Mouse (Mus musculus) left cerebral cortex, adult 18-20 months (tissue): Measurements from ENCODE around the gene Atp8a2. TPM values are rescaled to one million over a fixed set of nuclear protein-coding genes. Genes with fewer than 3 reads are reported as not detected.
"Not testable (repeated sequence)": the region's sequence is repeated elsewhere in the genome, so short reads cannot be mapped to it uniquely, and the experiment has no call there.

Experiments used
- DNase-seq, 2 experiments: peaks; one replicate each; pipeline ENCODE4 v3.0.0; 2021 to 2022; ENCODE audit warnings: low spot score in 2 of 2, mixed read lengths in 1 of 2
- microRNA-seq, 2 experiments: library from miRNA; unstranded; fragments of <30 nt; microRNA quantifications; one replicate each; pipeline ENCODE4 v1.2.0; 2021
- total RNA-seq, 2 experiments: library from RNA; stranded (reverse); gene quantifications; 2 replicates each; pipeline ENCODE4 v1.2.3; 2021

Atp8a2 gene
- total RNA-seq, 2 experiments from 2014 or later: 63.7 to 65.5 TPM

DNA sequence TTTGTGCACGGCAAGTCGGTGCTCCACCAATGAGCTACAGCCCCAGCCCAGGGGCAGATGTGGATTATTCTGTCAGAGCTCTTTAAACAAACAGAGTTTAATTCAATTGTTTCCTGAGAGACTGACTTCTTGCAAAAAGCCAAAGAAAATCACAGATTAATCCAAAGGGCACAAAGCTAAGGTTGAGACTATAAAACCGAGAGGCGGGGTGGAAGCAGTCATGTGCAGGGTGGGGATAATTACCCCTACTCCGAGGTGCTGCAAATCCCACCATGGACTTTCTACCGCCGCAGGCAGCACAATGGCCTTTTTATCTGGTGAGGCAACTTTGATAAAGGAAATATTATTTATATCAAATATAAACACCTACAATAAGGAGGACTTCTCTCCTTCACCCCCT is 580.2 kb downstream of the Atp8a2 start:
- no peak for DNase-seq

DNA sequence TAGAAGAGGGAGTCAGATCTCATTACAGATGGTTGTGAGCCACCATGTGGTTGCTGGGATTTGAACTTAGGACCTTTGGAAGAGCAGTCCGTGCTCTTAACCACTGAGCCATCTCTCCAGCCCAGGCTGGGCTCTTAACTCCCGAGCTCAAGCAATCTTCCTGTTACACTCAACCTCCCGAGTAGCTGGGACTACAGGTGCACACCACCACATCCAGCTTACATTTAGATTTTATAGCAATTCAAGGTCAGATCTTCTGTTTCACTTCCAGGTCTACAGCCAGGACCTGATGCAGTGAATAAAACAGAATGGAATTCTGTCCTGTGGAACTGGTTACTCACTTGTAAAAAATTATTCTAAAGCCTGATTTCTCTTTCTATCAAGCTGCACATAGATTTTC is 582.8 kb downstream of the Atp8a2 start:
- DNase-seq: not testable (repeated sequence)

DNA sequence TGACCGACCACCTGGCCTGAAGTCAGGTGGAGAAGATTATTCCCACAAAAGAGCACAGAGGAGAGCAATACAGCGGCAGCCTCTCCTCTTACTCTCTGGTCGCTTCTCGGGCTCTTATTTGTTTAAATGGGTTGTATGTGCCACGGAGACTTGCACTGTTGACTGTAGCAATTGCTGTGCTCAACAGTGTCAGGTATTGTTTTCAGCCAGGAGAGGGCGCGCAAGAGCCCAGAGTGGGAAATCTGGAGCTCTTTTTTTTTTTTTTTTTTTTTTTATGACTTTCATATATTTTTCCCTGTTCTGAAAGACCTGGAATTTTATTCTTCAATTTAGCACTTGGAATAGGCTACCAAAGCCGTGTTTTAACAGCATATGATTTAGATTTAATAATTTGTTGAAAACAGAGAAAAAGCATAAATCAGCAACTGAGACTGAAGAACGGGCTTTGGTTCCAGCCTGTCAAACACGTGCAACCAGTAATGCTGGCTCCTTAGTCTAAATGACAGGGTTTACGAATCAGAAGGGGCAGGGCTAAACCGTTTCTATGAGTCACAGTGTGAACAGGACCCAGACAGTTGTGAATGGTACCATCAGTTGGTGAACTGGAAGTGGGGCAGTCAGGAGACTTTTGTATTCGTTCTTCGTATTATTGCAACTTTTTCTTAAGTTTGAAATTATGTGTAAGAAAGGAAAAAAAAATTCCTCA is 583.9 kb downstream of the Atp8a2 start:
- DNase-seq: peak; percentile 48 to 66

DNA sequence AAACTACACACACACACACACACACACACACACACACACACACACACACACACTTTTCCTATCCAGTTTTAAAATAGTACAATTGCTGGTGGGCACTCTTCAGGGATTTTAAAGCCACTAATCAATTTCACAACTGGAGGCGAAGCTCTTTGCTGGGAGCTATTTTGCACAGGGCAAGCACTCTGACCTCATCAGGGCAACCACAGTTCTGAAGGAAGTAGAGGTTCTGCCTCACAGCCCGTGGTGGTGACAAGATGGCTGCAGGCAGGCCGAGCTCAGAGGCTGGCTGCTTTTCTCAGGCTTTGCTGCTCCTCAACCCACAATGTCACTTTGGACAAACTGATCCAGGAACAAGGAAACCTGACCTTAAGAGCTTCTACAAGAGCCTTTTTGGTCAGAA is 590.0 kb downstream of the Atp8a2 start:
- no peak for DNase-seq

DNA sequence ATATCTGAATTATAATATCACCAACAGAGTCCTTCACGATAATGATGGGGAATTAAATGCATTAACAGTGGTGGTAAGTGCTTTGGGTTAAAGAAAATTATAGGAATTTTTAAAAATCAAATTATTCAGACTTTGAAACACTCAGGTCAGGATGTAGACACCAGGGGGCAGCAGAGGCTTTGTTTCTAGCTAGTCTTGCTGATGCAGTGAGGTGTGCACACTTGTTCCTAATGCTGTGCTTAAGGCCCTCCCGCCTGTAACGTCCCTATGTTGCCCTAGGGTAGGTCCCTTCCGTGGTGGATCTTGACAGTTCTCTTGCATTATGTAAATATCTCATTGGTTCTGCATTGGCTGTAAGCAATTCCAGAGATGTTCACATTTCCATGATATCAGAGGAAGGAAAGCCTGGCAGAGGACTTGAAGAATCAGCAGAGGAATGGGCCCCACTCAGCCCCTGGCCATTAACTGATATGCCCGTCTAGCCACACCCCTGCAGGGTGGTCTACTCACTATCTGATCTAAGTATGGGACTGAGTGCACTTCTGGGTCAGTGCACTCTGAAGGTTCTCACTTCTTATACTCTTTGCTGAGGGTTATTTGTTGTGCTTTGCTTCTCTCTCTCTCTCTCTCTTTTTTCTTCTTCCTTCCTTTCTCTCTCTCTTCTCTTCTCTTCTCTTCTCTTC is 591.2 kb downstream of the Atp8a2 start:
- DNase-seq: peak; percentile 70 to 83

DNA sequence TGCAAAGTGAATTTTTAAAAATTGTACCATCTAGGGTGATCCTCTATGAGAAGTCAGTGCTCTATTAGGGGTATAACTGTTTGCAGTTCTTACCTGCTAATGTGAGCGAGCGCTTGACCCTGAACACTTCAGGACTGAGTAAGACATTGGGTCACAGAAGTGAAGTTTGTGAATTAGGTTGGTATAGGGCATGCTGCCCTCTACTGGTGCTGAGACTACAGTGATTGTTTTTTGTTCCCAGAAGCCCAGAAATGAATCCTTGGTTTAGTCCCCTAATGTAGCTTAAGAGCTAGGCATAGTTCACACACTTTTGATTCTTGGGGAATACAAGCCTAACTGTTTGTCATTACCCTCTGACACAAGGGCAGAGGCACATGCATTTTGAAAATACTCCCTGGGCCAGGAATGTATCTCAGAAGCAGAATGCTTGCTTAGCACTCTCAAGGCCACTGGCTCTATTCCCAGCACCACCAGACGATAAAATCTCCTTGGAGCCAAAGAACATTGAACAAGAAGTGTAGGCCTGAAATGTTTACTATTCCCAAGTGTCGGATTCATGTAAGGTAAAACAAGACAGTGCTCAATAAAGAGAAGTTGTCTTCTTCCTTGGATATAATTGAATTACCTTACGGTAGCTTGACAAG is 592.9 kb downstream of the Atp8a2 start:
- peak; percentile 30 to 39 for DNase-seq

DNA sequence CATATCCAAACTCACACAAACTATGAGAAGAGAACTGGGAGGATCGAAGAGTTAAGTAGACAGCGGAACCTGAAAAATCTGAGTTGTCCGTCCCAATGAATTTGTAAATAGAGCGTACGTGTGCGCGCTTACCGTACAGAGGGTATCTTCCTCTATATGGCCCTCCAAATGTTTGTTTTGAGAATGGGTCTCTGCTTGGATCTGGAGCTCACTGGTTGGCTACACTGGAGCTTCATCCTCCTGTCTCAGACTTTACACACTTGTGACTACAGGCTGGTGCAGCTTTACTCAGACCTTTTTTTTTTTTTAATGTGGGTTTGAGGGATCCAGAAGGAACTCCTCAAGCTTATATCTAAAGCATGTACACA is 598.7 kb downstream of the Atp8a2 start:
- no peak for DNase-seq

DNA sequence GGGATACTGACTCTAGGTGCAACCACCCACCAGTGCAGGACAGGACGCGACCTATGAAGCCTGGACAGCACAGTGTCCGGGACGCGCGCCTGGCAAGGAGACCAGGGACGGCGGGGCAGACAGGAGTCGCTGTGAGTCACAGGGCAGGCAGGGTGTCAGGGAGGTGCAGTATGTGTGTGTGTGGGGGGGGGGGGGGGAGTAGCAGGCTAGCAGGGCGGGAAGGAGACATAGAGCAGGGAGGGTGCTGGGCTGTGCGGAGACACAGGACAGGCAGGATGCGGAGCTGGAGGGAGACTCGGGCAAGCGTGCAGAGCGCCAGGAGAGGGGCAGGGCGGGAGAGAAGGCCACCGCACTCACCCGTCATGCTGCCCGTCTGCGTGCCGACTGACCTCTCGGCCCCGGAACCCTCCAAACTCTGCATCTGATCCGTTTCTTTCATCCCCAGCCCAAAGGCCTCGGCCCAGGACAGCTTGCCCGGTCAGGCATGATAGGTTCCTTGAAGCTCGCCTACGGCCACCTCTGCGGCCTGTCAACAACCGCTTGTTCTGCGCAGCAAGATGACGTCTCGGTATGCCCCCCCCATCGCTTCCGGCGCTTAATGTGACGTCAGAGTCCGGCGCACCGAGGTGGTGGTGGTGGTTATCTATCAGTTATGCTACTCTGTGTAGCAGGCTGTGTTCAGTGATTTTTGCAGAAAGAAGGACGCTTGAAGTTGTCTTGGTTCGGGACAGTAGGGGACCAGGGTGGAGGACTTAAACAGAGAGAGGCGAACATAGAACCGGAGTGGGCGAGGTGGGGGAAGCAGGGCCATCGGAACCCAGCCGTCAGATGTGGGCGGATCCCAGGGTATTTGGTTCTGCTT is 599.4 kb downstream of the Atp8a2 start, which contains the start of gene Cdadc1:
Gene Cdadc1, minus strand, starts transcription at position 562 of the 862 bp plus-strand sequence.
- DNase-seq: peak; percentile 97 to 98

DNA sequence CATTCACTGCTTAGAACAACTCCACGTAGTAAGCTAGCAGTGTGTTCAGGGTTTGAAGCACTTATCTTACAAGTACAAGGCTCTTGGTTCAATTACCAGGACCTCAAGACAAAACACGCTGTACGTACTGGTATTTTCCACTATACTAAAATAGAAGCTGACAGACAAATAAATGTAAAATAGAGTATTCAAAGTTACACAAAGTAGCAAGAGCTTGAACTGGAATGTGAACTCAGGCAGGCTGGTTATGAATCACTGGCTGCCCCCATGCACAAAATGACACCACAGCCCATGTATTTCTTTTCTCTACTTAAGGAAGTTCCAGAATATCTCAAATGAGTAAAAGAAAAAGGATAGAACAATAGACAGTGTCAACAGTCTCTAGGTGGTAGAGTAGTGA is 602.0 kb downstream of the Atp8a2 start:
- DNase-seq: no peak

DNA sequence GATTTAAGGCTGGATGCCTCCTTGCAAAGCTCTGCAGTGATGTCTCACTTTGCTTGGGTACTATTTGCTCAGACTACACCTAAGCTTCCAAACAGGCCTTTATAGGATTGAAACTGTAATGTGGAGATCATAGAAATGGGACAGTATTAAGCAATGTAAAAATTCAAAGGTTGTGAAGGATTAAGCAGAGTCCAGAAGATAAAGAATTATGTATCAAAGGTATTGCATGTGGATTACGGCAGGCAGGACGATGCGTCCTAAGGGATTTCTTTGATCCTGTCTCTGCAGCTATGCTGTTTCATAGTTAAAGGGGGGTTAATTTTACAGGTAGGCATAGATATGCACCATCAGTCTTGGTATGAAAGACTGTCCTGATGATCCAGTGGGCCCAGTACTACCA is 604.4 kb downstream of the Atp8a2 start:
- DNase-seq: no peak

DNA sequence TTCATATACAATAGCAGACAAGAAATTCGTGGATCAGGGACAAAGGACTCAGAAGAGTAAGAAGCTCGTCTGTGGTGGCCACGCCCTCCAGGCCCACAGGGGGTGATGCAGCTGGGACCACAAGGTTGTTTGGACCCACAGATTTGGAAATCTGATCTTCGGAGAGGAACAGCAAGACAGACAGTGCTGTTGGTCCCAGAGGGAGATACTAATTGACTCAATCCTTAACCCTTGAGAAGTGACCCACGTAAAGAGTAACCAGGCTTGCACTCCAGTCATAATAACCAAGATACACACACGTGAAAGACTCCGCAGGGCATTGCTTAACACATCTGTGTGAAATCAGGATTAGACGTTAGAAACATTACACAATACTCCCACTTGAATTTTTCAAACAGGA is 605.1 kb downstream of the Atp8a2 start:
- no peak for DNase-seq

DNA sequence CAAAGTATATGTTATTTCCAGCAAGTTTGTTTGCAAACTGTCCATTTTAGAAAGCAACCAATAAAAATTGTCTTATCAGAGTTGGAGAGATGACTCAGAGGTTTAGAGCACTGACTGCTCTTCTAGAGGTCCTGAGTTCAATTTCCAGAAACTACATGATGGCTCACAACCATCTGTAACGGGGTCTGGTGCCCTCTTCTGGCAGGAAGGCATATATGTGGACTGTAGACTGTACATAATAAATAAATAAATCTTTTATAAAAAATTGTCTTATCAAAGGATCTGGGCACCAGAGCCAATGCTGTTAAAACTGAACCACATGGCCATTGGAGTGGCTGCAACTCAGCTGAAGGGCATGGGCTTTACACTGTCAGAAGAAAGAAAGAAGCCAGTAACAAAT is 606.4 kb downstream of the Atp8a2 start:
- DNase-seq: peak in 1 of 2 experiments; percentile 19

Small RNA genes lying within 50 kb of the gene (microRNA-seq; reads per million reads assigned to microRNA genes)
- gene Mir719: 0 reads per million in 2 experiments

Other genes starting within 250 kb of the Atp8a2 start
- not detected for gene Nupl1, start 54.3 kb upstream of the Atp8a2 start, total RNA-seq
- 10 to 100 TPM; 70.3 to 75.6 TPM for gene Gm49336, start 54.3 kb upstream of the Atp8a2 start, total RNA-seq
- gene Mtmr6, start 68.0 kb upstream of the Atp8a2 start, total RNA-seq: 100 to 1,000 TPM; 119 TPM
- 10 to 100 TPM; 42.4 to 44.1 TPM for gene Amer2, start 176.1 kb upstream of the Atp8a2 start, total RNA-seq